Mouse (Mus musculus) limb, embryonic 15.5 days (tissue): Measurements from ENCODE around the gene Ccdc85c. TPM values are rescaled to one million over a fixed set of nuclear protein-coding genes. Genes with fewer than 3 reads are reported as not detected.

Source experiments
- ATAC-seq: fragments of 200-750 bp; cut with Nextera tagmentation; 2 replicates; pipeline ENCODE4 v1.8.0; 2017; ENCODE audit warnings: low read depth, moderate TSS enrichment; ENCODE audit not compliant: insufficient number of reproducible peaks, low FRiP score, low TSS enrichment
- H3K27ac ChIP-seq: fragments of 300-500 bp; sonication (generic); 2 replicates; pipeline ENCODE4 v1.5.1; 2015; ENCODE audit warnings: moderate library complexity, mild to moderate bottlenecking, inconsistent platforms
- H3K27me3 ChIP-seq: fragments of 300-500 bp; sonication (generic); 2 replicates; pipeline ENCODE4 v1.6.1; 2015; ENCODE audit warnings: inconsistent platforms
- H3K36me3 ChIP-seq: fragments of 300-500 bp; sonication (generic); 2 replicates; pipeline ENCODE4 v1.6.1; 2015; ENCODE audit warnings: inconsistent platforms
- H3K4me1 ChIP-seq: fragments of 300-500 bp; sonication (generic); 2 replicates; pipeline ENCODE4 v1.6.1; 2015; ENCODE audit warnings: inconsistent platforms
- H3K4me2 ChIP-seq: fragments of 300-500 bp; sonication (generic); 2 replicates; pipeline ENCODE4 v1.6.1; 2015; ENCODE audit warnings: mild to moderate bottlenecking, inconsistent platforms
- H3K4me3 ChIP-seq: fragments of 300-500 bp; sonication (generic); 2 replicates; pipeline ENCODE4 v1.5.1; 2015; ENCODE audit warnings: mild to moderate bottlenecking, inconsistent platforms
- H3K9ac ChIP-seq: fragments of 300-500 bp; sonication (generic); 2 replicates; pipeline ENCODE4 v1.6.1; 2015; ENCODE audit warnings: inconsistent platforms
- H3K9me3 ChIP-seq: fragments of 300-500 bp; sonication (generic); 2 replicates; pipeline ENCODE4 v1.6.1; 2016; ENCODE audit warnings: inconsistent platforms
- WGBS: fragments of 180-500 bp; shearing (Covaris S2); methylation state at CpG from one replicate; pipeline ENCODE4 v1.1.7; 2015; 5-methylcytosine and 5-hydroxymethylcytosine counted together
- polyA plus RNA-seq: library from polyadenylated mRNA; unstranded; fragments of >200 nt; fragmentation: Nextera tagmentation; extraction: Ambion mirVana; gene quantifications from 2 replicates; pipeline ENCODE4 v1.2.1, GENCODE M21; 2015

Gene Ccdc85c
- polyA plus RNA-seq, 1 experiment from 2014 or later: 4.7 TPM

DNA sequence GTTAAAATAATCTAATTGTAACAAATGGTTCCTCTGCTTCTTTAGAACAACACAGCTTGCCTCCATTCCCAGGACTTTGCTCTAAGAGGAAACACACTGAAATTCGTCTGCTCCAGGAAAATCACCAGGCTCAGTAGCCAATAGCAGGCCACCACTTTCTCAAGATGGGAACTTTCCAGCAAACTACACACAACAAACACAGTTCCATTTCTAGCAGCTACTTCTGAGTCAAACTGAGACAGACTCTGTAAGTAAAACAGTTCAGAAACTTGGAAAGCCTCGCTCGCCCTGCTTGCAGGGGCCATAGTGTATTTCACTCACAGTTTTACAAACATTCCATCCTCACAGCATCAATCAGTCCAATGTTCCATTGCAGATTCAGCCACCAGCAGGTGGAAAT lies 98.9 kb downstream of the Ccdc85c start:
- H3K9ac ChIP-seq: no peak overlapping the region

DNA sequence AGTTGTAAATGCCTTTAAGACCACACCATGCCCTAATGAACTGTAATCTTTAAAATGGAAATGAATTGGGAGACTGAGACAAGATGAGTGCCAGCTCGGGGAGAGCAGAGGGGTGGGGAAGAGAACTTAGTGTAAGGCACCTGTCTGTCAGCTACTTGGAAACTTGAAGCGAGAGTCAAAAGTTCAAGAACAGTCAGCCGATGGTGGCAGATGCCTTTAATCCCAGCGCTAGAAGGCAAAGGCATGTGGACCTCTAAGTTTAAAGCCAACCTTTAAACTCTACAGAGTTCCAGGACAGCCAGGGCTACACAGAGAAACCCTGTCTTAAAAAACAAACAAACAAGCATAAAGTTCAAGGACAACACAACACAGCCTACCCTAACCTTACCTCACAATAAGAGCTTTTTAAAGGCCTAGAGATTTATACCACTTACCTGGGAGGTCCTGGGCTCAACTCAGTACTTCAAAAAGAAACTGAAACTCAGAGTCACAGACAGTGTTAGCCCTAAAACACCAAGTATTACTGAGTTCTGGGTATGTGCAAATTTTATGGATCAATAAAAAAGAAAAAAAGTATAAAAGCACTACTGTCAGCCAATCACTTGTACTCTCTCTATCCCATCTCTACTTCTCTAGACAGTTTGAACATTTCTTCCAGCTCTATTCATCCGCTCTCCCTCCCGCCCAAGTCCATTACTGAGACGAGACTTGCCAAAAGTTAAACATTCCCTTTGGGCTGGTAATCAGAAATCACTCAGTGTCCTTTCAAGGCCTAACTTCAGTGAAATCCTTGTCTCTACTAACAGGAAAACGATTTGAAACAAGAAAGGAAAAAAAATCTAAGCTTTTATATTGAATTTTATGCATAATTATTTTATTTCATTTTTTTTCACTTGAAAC lies 100.4 kb downstream of the Ccdc85c start:
- Histone ChIP-seq H3K9ac (no peak overlapping the region), H3K4me3 (no peak overlapping the region), H3K4me2 (no peak overlapping the region), H3K36me3 (no peaks in the 10 kb centered on the region), H3K27me3 (no peaks in the 10 kb centered on the region), H3K27ac (no peak overlapping the region), H3K9me3 (no peaks in the 10 kb centered on the region), H3K4me1 (peaks cover 26% of the 10 kb centered on the region)
- 50% methylated on average over 8 of the region's 8 CpGs for WGBS
- ATAC-seq: no peak

More for the DNA sequence above, 98.9 kb downstream of the Ccdc85c start:
- Histone ChIP-seq H3K27me3 (no peaks in the 10 kb centered on the region), H3K4me2 (no peak overlapping the region), H3K36me3 (no peaks in the 10 kb centered on the region), H3K27ac (no peak overlapping the region), H3K9me3 (no peaks in the 10 kb centered on the region), H3K4me3 (no peak overlapping the region), H3K4me1 (peaks cover 34% of the 10 kb centered on the region)
- 74% methylated on average over 3 of the region's 3 CpGs for WGBS
- ATAC-seq: no peak

DNA sequence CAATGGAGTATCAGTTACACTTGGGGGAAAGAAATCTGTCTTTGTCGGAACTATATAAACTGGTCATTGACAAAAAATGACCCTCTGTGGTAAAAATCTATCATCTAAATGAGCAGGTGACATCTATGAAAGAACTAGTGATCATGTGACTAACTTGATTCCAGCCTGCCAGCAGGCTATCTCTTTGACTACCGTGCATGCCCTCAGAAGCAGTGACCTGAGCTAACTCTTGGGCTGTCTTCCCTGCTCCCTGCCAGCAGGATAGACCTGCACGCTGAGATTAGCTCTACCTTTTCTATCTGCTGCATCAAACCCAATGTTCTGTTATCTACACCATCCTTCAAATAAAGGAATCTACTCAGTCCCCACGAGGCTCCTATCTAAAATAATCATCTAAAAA lies 102.6 kb downstream of the Ccdc85c start:
- 71% methylated on average over 4 of the region's 4 CpGs for WGBS
- H3K36me3 ChIP-seq: no peaks in the 10 kb centered on the region
- H3K4me2 ChIP-seq: no peak overlapping the region
- no peak overlapping the region for H3K27ac ChIP-seq
- ATAC-seq: no peak
- no peak overlapping the region for H3K9ac ChIP-seq
- no peaks in the 10 kb centered on the region for H3K9me3 ChIP-seq
- peaks cover 20% of the 10 kb centered on the region for H3K4me1 ChIP-seq
- no peaks in the 10 kb centered on the region for H3K27me3 ChIP-seq
- no peak overlapping the region for H3K4me3 ChIP-seq

DNA sequence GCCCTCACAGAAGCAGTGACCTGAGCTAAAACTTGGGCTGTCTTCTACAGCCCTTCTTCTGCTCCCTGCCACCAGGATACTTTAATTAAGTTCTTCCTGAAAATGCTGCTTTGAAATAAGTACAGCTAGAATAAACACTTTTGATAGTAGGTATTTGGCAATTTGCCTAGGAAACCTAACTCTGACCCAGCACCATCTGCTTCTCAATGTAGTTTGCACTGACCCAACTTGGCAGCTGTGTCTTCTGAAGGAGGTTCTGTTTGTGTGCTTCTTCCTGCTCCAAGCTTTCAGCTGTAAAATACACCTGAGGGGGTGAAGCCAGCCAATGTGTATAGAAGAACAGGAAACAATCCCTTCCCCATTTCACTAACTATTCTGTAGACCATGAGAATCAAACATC lies 103.9 kb downstream of the Ccdc85c start:
- Histone ChIP-seq H3K27me3 (no peaks in the 10 kb centered on the region), H3K4me1 (peaks cover 7% of the 10 kb centered on the region), H3K4me2 (no peak overlapping the region), H3K27ac (no peak overlapping the region), H3K36me3 (no peaks in the 10 kb centered on the region), H3K9me3 (no peaks in the 10 kb centered on the region), H3K4me3 (no peak overlapping the region), H3K9ac (no peak overlapping the region)
- no peak for ATAC-seq

DNA sequence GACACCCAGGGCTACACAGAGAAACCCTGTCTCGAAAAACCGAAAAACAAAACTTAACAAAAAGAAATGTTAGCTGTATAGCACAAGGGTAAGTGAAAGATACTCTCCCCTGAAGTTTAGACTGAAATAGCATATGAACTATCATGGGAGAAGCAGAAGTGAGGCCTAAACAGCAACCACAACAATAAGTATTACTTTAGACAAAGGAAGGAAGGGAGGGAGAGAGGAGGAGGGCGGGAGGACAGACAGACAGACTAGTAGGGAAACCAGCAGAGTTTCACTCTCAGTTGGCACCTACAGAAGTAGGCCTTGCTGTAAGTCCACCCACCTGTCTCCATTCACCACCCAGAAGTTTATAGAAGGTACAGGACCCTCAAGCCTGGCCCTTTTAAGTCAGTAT lies 104.8 kb downstream of the Ccdc85c start:
- no peak overlapping the region for H3K9ac ChIP-seq

DNA sequence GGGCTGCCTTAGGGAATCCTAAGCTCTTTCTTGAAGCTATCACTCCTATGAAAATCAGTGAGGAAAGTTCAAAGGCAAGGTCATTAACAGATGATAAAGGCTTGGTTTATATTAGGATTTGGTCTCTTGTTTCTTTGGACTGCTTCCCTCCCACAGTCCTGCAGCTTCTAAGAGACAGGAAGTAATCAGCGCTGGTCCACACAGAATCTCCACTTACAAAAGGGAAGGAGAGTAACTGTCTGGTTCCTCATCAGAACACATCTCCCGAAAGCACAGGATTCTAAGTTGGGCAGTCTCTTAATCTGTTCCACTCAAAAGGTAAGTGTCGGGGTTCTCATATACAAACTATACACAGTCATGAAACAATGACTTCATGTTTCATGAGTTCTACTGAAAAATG lies 106.3 kb downstream of the Ccdc85c start:
- Histone ChIP-seq H3K9ac (no peak overlapping the region), H3K4me2 (no peak overlapping the region), H3K4me1 (no peaks in the 10 kb centered on the region; the same call in 1 of the 2 replicates), H3K36me3 (peaks cover 5% of the 10 kb centered on the region; the same call in 1 of the 2 replicates), H3K9me3 (no peaks in the 10 kb centered on the region), H3K27ac (no peak overlapping the region), H3K4me3 (no peak overlapping the region), H3K27me3 (no peaks in the 10 kb centered on the region)
- WGBS: 71% methylated on average over 3 of the region's 3 CpGs
- ATAC-seq: no peak

More for the DNA sequence above, 104.8 kb downstream of the Ccdc85c start:
- no peak overlapping the region for H3K4me2 ChIP-seq
- H3K27ac ChIP-seq: no peak overlapping the region
- peaks cover 5% of the 10 kb centered on the region; the same call in 1 of the 2 replicates for H3K4me1 ChIP-seq
- no peaks in the 10 kb centered on the region for H3K27me3 ChIP-seq
- no peak for ATAC-seq
- no peaks in the 10 kb centered on the region for H3K9me3 ChIP-seq
- no peak overlapping the region for H3K4me3 ChIP-seq
- no peaks in the 10 kb centered on the region for H3K36me3 ChIP-seq
- WGBS: 93% methylated on average over 3 of the region's 3 CpGs

DNA sequence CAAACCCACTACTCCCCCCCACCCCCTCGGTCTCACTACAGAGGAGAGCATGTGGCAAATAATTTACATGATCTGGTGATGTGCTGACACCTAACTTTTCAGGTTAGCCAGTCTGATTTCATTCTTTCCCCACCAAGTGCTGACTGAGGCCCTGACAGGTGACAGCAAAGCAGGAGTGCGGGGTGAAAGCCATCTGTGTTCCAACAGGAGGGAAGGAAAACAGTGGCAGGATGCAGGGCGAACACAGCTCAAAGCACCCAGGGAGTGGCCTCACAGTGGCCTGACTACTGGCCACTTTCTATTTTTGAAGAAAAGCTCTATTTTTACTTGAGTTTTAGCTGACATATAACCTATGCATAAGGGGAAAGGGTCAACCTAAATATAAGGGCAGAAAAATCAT lies 111.5 kb downstream of the Ccdc85c start:
- H3K4me2 ChIP-seq: no peak overlapping the region
- no peak for ATAC-seq

DNA sequence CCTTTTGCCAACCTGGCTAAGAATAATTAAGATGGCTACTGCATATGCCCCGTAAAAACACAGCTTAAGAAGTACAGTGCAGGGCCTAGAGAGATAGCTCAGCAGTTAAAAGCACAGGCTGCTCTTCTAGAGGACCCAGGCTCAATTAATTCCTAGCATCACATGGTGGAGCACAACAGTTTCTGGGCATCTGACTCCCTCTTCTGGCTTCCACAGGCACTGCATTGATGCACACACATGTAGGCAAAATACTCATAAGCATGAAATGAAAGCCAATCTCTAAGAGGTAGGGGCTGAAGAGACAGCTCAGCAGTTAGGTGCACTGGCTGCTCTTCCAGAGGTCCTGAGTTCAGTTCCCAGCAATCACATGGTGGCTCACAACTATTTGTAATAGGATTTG lies 113.2 kb downstream of the Ccdc85c start:
- Histone ChIP-seq H3K4me3 (no peak overlapping the region), H3K9ac (no peak overlapping the region), H3K4me2 (no peak overlapping the region), H3K9me3 (no peaks in the 10 kb centered on the region), H3K27me3 (no peaks in the 10 kb centered on the region), H3K36me3 (peaks cover 52% of the 10 kb centered on the region), H3K27ac (no peak overlapping the region), H3K4me1 (no peaks in the 10 kb centered on the region)
- ATAC-seq: no peak
- 97% methylated on average over 1 of the region's 1 CpGs for WGBS

More for the DNA sequence above, 111.5 kb downstream of the Ccdc85c start:
- H3K9me3 ChIP-seq: no peaks in the 10 kb centered on the region
- no peaks in the 10 kb centered on the region for H3K27me3 ChIP-seq
- H3K4me3 ChIP-seq: no peak overlapping the region
- no peak overlapping the region for H3K9ac ChIP-seq
- WGBS: 84% methylated on average over 3 of the region's 3 CpGs
- peaks cover 41% of the 10 kb centered on the region for H3K36me3 ChIP-seq
- H3K4me1 ChIP-seq: no peaks in the 10 kb centered on the region
- H3K27ac ChIP-seq: no peak overlapping the region

DNA sequence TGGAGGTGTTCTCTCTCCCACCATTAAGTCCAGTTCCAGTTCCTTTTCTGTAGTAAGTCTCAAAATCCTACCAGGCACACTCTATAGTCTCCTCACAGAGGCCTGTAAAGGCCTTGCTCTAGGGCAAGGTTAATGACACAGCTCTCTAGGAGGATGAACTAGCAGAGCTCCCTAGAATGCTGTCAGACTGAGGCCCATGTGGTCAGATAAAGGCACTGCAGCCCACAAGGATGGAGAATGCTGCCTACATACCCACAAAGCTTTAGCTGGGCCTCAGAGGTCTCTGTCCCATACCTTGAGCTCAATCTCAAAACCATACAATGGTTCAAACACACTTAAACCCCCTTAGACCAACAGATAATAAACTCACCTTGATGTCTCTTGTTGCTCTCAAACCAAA lies 115.4 kb downstream of the Ccdc85c start:
- Histone ChIP-seq H3K27me3 (no peaks in the 10 kb centered on the region), H3K36me3 (peaks cover 58% of the 10 kb centered on the region), H3K4me1 (no peaks in the 10 kb centered on the region), H3K4me2 (no peak overlapping the region), H3K4me3 (no peak overlapping the region), H3K9ac (no peak overlapping the region), H3K27ac (no peak overlapping the region), H3K9me3 (no peaks in the 10 kb centered on the region)
- ATAC-seq: no peak

Other genes with a start within 250 kb of the Ccdc85c start
- 87.1 and 87.2 TPM in 2 replicates for gene Setd3, start 96.1 kb downstream of the Ccdc85c start, polyA plus RNA-seq
- gene Ccnk, start 95.8 kb downstream of the Ccdc85c start, polyA plus RNA-seq: 2.4 and 3.4 TPM in 2 replicates
- 0.97 and 1.4 TPM in 2 replicates for gene Hhipl1, start 30.8 kb upstream of the Ccdc85c start, polyA plus RNA-seq
- gene Cyp46a1, start 59.0 kb upstream of the Ccdc85c start, polyA plus RNA-seq: 6.3 and 7.6 TPM in 2 replicates
- 46.0 and 60.3 TPM in 2 replicates for gene Eml1, start 95.5 kb upstream of the Ccdc85c start, polyA plus RNA-seq